Mouse (Mus musculus) urinary bladder, postnatal 10 days (tissue): ENCODE results near the gene Fam214b.

Experiments used
- DNase-seq: peaks from one replicate; pipeline ENCODE4 v3.0.0; 2022; ENCODE audit warnings: low spot score

The Fam214b gene

GRCm38 (mm10) chr4:43010161-43011038, 35.6 kb downstream of the Fam214b start, which contains the start of gene Fancg:
Gene Fancg, minus strand, starts transcription at chr4:43010506.
- no peak for DNase-seq

- DNase-seq, result no peak
These were observed 40.3 kb downstream of the Fam214b start for GRCm38 (mm10) chr4:43005765-43006164.

- DNase-seq, result no peak
These were observed 41.1 kb downstream of the Fam214b start for GRCm38 (mm10) chr4:43004951-43005350.

- DNase-seq, result no peak
These were observed 43.1 kb downstream of the Fam214b start for GRCm38 (mm10) chr4:43002756-43003439.

- DNase-seq, result no peak
These were observed 44.7 kb downstream of the Fam214b start for GRCm38 (mm10) chr4:43001272-43001671.

GRCm38 (mm10) chr4:43000141-43000986, 45.7 kb downstream of the Fam214b start, which contains the start of gene Vcp:
Gene Vcp, minus strand, starts transcription at chr4:43000507.
- peak; percentile 97 for DNase-seq

GRCm38 (mm10) chr4:42999451-43000140, 46.4 kb downstream of the Fam214b start:
- DNase-seq, result no peak

GRCm38 (mm10) chr4:42998022-42998421, 48.0 kb downstream of the Fam214b start:
- DNase-seq, result no peak

- no peak for DNase-seq
These were observed 57.7 kb downstream of the Fam214b start for GRCm38 (mm10) chr4:42988296-42988695.
